Mouse (Mus musculus) cortical plate, adult 2 months (tissue): ENCODE measurements at regions not wholly inside any gene's neighbourhood (a gene's known extent, or its start where the extent isn't known, plus 50 kb on each side); places are given as distances from the start of the nearest gene placed in this dataset.

ENCODE experiments used
- CTCF ChIP-seq: fragments of 200-500 bp; IDR thresholded peaks from 2 replicates; pipeline ENCODE4 v1.5.1; 2011; ENCODE audit warnings: mild to moderate bottlenecking, control low read depth, low read length; ENCODE audit not compliant: insufficient read depth; ENCODE audit errors: extremely low read depth
- POLR2A ChIP-seq: fragments of 200-500 bp; IDR thresholded peaks from 2 replicates; pipeline ENCODE4 v1.6.1; 2011; ENCODE audit warnings: mild to moderate bottlenecking, low read length, control low read depth; ENCODE audit not compliant: insufficient read depth; ENCODE audit errors: extremely low read depth

- TF ChIP-seq POLR2A (no peak), CTCF (no peak)
These were observed 979.7 kb downstream of the Slc22a22 start for GRCm38 (mm10) chr15:56497757-56498156.
